Mouse (Mus musculus) heart, postnatal 0 days (tissue): ENCODE data around the gene C1ql4. TPM values are rescaled to one million over a fixed set of nuclear protein-coding genes. Genes with fewer than 3 reads are reported as not detected.
"Not testable (repeated sequence)": the region's sequence is repeated elsewhere in the genome, so short reads cannot be mapped to it uniquely, and the experiment has no call there.

Experiments
- ATAC-seq: fragments of 200-750 bp; cut with Nextera tagmentation; 2 replicates; pipeline ENCODE4 v1.8.0; 2017; ENCODE audit warnings: low read depth, moderate number of reproducible peaks, moderate library complexity; ENCODE audit not compliant: insufficient read depth
- DNase-seq: peaks from one replicate; pipeline ENCODE4 v3.0.0-alpha.2; 2016; ENCODE audit warnings: low spot score
- H3K27ac ChIP-seq: fragments of 300-500 bp; sonication (generic); 2 replicates; pipeline ENCODE4 v1.5.1; 2014; ENCODE audit warnings: low read depth, mild to moderate bottlenecking
- H3K27me3 ChIP-seq: fragments of 300-500 bp; sonication (generic); 2 replicates; pipeline ENCODE4 v1.6.1; 2014; ENCODE audit warnings: low read length, mixed read lengths; ENCODE audit not compliant: control insufficient read depth, insufficient read depth
- H3K36me3 ChIP-seq: fragments of 300-500 bp; sonication (generic); replicated peaks from 2 replicates; pipeline ENCODE4 v1.6.1; 2014; ENCODE audit warnings: low read length, mixed read lengths; ENCODE audit not compliant: control insufficient read depth, insufficient read depth
- H3K4me1 ChIP-seq: fragments of 300-500 bp; sonication (generic); 2 replicates; pipeline ENCODE4 v1.6.1; 2014; ENCODE audit warnings: antibody characterized with exemption; ENCODE audit not compliant: control insufficient read depth, insufficient read depth
- H3K4me2 ChIP-seq: fragments of 300-500 bp; sonication (generic); 2 replicates; pipeline ENCODE4 v1.6.1; 2014; ENCODE audit warnings: low read depth, mild to moderate bottlenecking, low read length, moderate library complexity
- H3K4me3 ChIP-seq: fragments of 300-500 bp; sonication (generic); 2 replicates; pipeline ENCODE4 v1.5.1; 2014; ENCODE audit warnings: low read depth, low read length
- H3K9ac ChIP-seq: fragments of 300-500 bp; sonication (generic); replicated peaks from 2 replicates; pipeline ENCODE4 v1.6.1; 2014; ENCODE audit warnings: low read depth, low read length, mixed read lengths
- H3K9me3 ChIP-seq: fragments of 300-500 bp; sonication (generic); replicated peaks from 2 replicates; pipeline ENCODE4 v1.6.1; 2016; ENCODE audit warnings: low read length; ENCODE audit not compliant: control insufficient read depth
- CTCF ChIP-seq: IDR thresholded peaks from 2 replicates; pipeline ENCODE4 v1.5.1; 2016; ENCODE audit warnings: antibody characterized with exemption, control low read depth, low read depth
- EP300 ChIP-seq: IDR thresholded peaks from 2 replicates; pipeline ENCODE4 v1.6.1; 2016; ENCODE audit warnings: antibody characterized with exemption, low read depth
- WGBS: fragments of 180-500 bp; shearing (Covaris S2); extraction: QIAGEN DNeasy Blood & Tissue Kit; methylation state at CpG from one replicate; pipeline ENCODE4 v1.1.7; 2014; 5-methylcytosine and 5-hydroxymethylcytosine counted together
- polyA plus RNA-seq: library from polyadenylated mRNA; unstranded; fragments of >200 nt; fragmentation: Nextera tagmentation; extraction: Ambion mirVana; gene quantifications from 2 replicates; pipeline ENCODE4 v1.2.1, GENCODE M21; 2015
- total RNA-seq: library from RNA; depleted of rRNA; stranded (reverse); fragments of >200 nt; gene quantifications from 2 replicates; pipeline ENCODE4 v1.2.3, GENCODE M21; 2014; ENCODE audit warnings: low replicate concordance

Gene C1ql4
- total and polyA plus RNA-seq, 2 experiments from 2014 or later, result 0.20 TPM; not detected in 1

GRCm38 (mm10) chr15:99053373-99053772, 34.2 kb downstream of the C1ql4 start:
- Histone ChIP-seq H3K27ac (no peak overlapping the region), H3K9ac (no peak overlapping the region), H3K36me3 (no peaks in the 10 kb centered on the region), H3K4me3 (no peak overlapping the region), H3K27me3 (peaks cover 64% of the 10 kb centered on the region), H3K4me2 (no peak overlapping the region), H3K9me3 (no peaks in the 10 kb centered on the region), H3K4me1 (peaks cover 4% of the 10 kb centered on the region; the same call in 1 of the 2 replicates)
- 20% methylated on average over 9 of the region's 9 CpGs for WGBS
- no peak for DNase-seq
- no peak; the same call in 1 of the 2 replicates for ATAC-seq
- TF ChIP-seq CTCF (no peak), EP300 (no peak)

GRCm38 (mm10) chr15:99049473-99050253, 38.0 kb downstream of the C1ql4 start:
- WGBS, result 33% methylated on average over 13 of the region's 13 CpGs
- no peak overlapping the region for H3K4me3 ChIP-seq
- no peak overlapping the region for H3K4me2 ChIP-seq
- H3K27me3 ChIP-seq, result peaks cover 32% of the 10 kb centered on the region
- no peak overlapping the region for H3K9ac ChIP-seq
- TF ChIP-seq CTCF (peak; percentile 92), EP300 (no peak)
- H3K9me3 ChIP-seq, result no peaks in the 10 kb centered on the region
- no peaks in the 10 kb centered on the region for H3K36me3 ChIP-seq
- no peak overlapping the region for H3K27ac ChIP-seq
- no peak for ATAC-seq
- H3K4me1 ChIP-seq, result no peaks in the 10 kb centered on the region
- peak; percentile 76 for DNase-seq

- not testable (repeated sequence) for H3K9me3 ChIP-seq, DNase-seq, ATAC-seq, H3K4me1 ChIP-seq, H3K36me3 ChIP-seq, H3K4me2 ChIP-seq, H3K4me3 ChIP-seq, H3K27me3 ChIP-seq, H3K27ac ChIP-seq, H3K9ac ChIP-seq
- WGBS, result 76% methylated on average over 6 of the region's 6 CpGs
Observed at GRCm38 (mm10) chr15:99045734-99046133, 41.9 kb downstream of the C1ql4 start.

GRCm38 (mm10) chr15:99044854-99045253, 42.8 kb downstream of the C1ql4 start:
- Histone ChIP-seq H3K4me1 (no peaks in the 10 kb centered on the region), H3K4me2 (no peak overlapping the region), H3K4me3 (no peak overlapping the region), H3K36me3 (no peaks in the 10 kb centered on the region), H3K27me3 (0 out of 2 replicates have a peak, but pooled peaks cover 5% of the 10 kb centered on the region), H3K9me3 (no peaks in the 10 kb centered on the region), H3K27ac (no peak overlapping the region), H3K9ac (no peak overlapping the region)
- ATAC-seq, result peak; percentile 40; the same call in 1 of the 2 replicates
- 26% methylated on average over 3 of the region's 3 CpGs for WGBS
- TF ChIP-seq CTCF (no peak), EP300 (no peak)
- DNase-seq, result peak; percentile 28

- Histone ChIP-seq H3K27ac (no peak overlapping the region), H3K4me2 (no peak overlapping the region), H3K9ac (no peak overlapping the region), H3K4me3 (no peak overlapping the region), H3K27me3 (0 out of 2 replicates have a peak, but pooled peaks cover 5% of the 10 kb centered on the region), H3K9me3 (no peaks in the 10 kb centered on the region), H3K36me3 (peaks cover 9% of the 10 kb centered on the region), H3K4me1 (no peaks in the 10 kb centered on the region)
- TF ChIP-seq EP300 (no peak), CTCF (no peak)
- 79% methylated on average over 5 of the region's 5 CpGs for WGBS
- ATAC-seq (no peak), DNase-seq (no peak)
Observed at GRCm38 (mm10) chr15:99042334-99042733, 45.3 kb downstream of the C1ql4 start.
